Mouse (Mus musculus) forebrain, embryonic 12.5 days (tissue): ENCODE data around the gene Tmx1. TPM values are rescaled to one million over a fixed set of nuclear protein-coding genes. Genes with fewer than 3 reads are reported as not detected.
A peak's percentile ranks its signal among the peaks of the same experiment; 100 is the strongest.

Experiments used
- ATAC-seq: fragments of 200-750 bp; cut with Nextera tagmentation; 2 replicates; pipeline ENCODE4 v1.8.0; 2017; ENCODE audit warnings: moderate TSS enrichment; ENCODE audit not compliant: low FRiP score
- H3K27ac ChIP-seq: fragments of 300-500 bp; sonication (generic); 2 replicates; pipeline ENCODE4 v1.5.1; 2016; ENCODE audit warnings: mild to moderate bottlenecking
- H3K27me3 ChIP-seq: fragments of 300-500 bp; sonication (generic); 2 replicates; pipeline ENCODE4 v1.6.1; 2016; ENCODE audit warnings: mild to moderate bottlenecking
- H3K36me3 ChIP-seq: fragments of 300-500 bp; sonication (generic); replicated peaks from 2 replicates; pipeline ENCODE4 v1.6.1; 2016; ENCODE audit warnings: mild to moderate bottlenecking
- H3K4me1 ChIP-seq: fragments of 300-500 bp; sonication (generic); 2 replicates; pipeline ENCODE4 v1.6.1; 2016
- H3K4me2 ChIP-seq: fragments of 300-500 bp; sonication (generic); 2 replicates; pipeline ENCODE4 v1.6.1; 2016; ENCODE audit warnings: mild to moderate bottlenecking, moderate library complexity
- H3K4me3 ChIP-seq: fragments of 300-500 bp; sonication (generic); replicated peaks from 2 replicates; pipeline ENCODE4 v1.5.1; 2016; ENCODE audit warnings: mild to moderate bottlenecking
- H3K9ac ChIP-seq: fragments of 300-500 bp; sonication (generic); 2 replicates; pipeline ENCODE4 v1.6.1; 2016; ENCODE audit warnings: mild to moderate bottlenecking
- H3K9me3 ChIP-seq: fragments of 300-500 bp; sonication (generic); 2 replicates; pipeline ENCODE4 v1.6.1; 2016
- WGBS: fragments of 180-500 bp; shearing (Covaris S2); methylation state at CpG from one replicate; pipeline ENCODE4 v1.1.7; 2016; 5-methylcytosine and 5-hydroxymethylcytosine counted together
- polyA plus RNA-seq: library from polyadenylated mRNA; unstranded; fragments of >200 nt; fragmentation: Nextera tagmentation; extraction: Ambion mirVana; gene quantifications from 2 replicates; pipeline ENCODE4 v1.2.1, GENCODE M21; 2016

Tmx1 gene
- polyA plus RNA-seq, 1 experiment from 2014 or later: 126 TPM

DNA sequence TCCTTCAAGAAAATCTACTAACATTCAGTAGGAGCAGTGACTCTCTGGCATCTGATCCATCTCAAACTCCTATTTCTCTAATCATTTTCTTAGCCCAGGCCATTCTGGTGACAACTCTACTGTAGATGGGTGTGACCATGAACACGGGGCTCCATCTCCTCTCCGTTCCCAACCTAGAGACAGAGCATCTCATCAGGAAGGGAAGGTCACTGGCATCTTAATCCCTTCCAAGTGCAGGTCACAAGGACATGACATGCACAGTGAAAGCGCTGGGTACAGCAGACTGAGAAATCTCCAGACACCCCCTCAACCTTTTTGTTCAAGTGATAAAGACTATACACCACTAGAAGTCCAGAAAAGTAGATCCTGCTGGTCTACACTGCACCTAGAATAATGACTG lies 1.4 kb upstream of the Tmx1 start:
- Histone ChIP-seq H3K9ac (no peak overlapping the region), H3K4me3 (no peak overlapping the region), H3K36me3 (no peaks in the 10 kb centered on the region), H3K4me1 (peaks cover 17% of the 10 kb centered on the region), H3K27ac (no peak overlapping the region), H3K4me2 (no peak overlapping the region), H3K27me3 (no peaks in the 10 kb centered on the region), H3K9me3 (no peaks in the 10 kb centered on the region)
- 90% methylated on average over 3 of the region's 3 CpGs for WGBS
- no peak for ATAC-seq

DNA sequence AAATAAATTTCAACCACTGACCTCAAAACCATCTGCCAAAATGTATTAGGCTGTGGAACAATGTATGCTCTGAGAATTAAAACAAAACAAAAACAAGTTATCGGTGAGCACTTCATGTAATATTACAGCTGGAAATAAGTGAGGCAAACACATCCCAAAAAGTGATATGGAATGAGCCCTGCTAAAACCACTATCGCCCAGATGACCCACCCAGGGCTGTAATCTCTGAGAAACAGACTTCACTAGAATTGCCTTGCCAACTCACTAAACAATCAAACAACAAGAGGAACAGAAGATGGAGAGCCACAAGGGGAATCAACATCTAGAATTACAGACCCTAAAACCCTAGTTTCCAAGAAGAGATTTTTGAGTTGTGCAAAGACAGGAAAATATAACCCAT lies 752 bp upstream of the Tmx1 start:
- Histone ChIP-seq H3K4me3 (no peak overlapping the region), H3K9me3 (no peaks in the 10 kb centered on the region), H3K36me3 (no peaks in the 10 kb centered on the region), H3K4me2 (peak overlapping the region; percentile 64), H3K27ac (no peak overlapping the region), H3K4me1 (peaks cover 17% of the 10 kb centered on the region), H3K9ac (no peak overlapping the region), H3K27me3 (no peaks in the 10 kb centered on the region)
- WGBS: 88% methylated on average over 2 of the region's 2 CpGs
- no peak for ATAC-seq

DNA sequence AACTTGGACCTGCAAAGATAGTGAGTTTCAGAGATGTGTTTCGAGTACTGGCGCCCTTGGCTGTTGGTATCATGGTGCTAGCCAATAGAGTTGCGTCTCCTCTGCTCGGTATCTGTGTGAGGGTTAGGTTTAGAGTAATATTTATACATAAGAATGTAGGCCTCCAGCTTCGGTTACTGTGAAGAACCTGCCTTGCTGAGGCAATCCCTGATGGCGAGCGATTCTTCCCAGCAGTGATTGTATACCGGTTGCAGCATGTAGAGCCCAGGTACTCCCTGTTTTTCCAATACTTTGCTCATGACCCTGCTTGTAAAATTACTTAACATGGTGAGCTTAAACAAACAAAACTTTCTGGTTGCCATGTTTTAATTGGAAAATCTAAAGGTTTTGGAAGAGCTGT lies 2.3 kb downstream of the Tmx1 start:
- Histone ChIP-seq H3K9ac (no peak overlapping the region), H3K4me1 (peaks cover 17% of the 10 kb centered on the region), H3K4me3 (no peak overlapping the region), H3K4me2 (peak overlapping the region; percentile 52; the same call in 1 of the 2 replicates), H3K27ac (no peak overlapping the region), H3K36me3 (peaks cover 25% of the 10 kb centered on the region), H3K27me3 (no peaks in the 10 kb centered on the region), H3K9me3 (no peaks in the 10 kb centered on the region)
- ATAC-seq: no peak
- WGBS: 96% methylated on average over 8 of the region's 8 CpGs

DNA sequence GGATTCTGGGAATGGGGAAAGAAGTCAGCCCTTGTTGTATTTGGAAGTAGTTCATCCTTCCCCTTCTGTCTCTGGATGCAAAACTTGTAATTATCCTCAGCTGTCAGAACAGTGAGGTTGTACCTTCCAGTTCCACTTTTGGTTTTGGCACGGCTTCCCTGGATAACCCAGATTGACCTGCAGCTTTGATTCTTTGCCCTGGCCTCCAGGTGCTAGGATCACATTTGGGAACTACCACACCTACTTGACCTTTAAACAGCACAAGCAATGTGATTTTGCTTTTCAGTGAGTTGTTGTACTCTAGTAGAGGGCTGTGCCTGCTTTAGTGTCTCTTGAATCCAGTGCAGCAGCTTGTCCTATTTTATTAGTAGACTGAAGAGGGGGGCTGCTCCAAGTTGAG lies 6.7 kb downstream of the Tmx1 start:
- Histone ChIP-seq H3K9me3 (no peaks in the 10 kb centered on the region), H3K27me3 (no peaks in the 10 kb centered on the region), H3K4me1 (peaks cover 8% of the 10 kb centered on the region), H3K9ac (no peak overlapping the region), H3K4me2 (no peak overlapping the region), H3K27ac (no peak overlapping the region), H3K36me3 (peaks cover 54% of the 10 kb centered on the region), H3K4me3 (no peak overlapping the region)
- WGBS: 97% methylated on average over 1 of the region's 1 CpGs
- no peak for ATAC-seq

DNA sequence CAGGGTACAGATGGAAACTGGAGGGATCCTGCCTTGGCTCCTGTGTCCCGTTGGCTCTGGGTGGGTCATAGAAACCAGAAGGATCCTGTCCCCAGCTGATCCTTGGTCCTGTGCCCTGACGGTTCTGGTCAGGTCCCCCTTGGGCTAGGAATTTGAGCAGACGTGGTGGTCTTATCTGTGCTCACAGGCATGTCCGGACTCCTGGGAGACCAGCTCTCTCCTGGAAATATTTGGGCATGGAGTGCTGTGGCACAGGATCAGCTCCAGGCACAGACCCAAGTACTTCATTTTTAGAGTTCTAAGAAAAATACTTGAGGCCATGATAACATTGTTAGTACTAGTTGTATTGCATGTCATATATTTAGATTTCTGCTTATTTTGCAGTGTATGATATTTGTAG lies 11.1 kb downstream of the Tmx1 start:
- no peak for ATAC-seq
- no peaks in the 10 kb centered on the region for H3K4me1 ChIP-seq
- no peaks in the 10 kb centered on the region for H3K9me3 ChIP-seq
- H3K27me3 ChIP-seq: no peaks in the 10 kb centered on the region
- peaks cover 66% of the 10 kb centered on the region for H3K36me3 ChIP-seq
- no peak overlapping the region for H3K27ac ChIP-seq
- no peak overlapping the region for H3K4me2 ChIP-seq
- WGBS: 92% methylated on average over 4 of the region's 4 CpGs
- no peak overlapping the region for H3K4me3 ChIP-seq
- no peak overlapping the region for H3K9ac ChIP-seq

DNA sequence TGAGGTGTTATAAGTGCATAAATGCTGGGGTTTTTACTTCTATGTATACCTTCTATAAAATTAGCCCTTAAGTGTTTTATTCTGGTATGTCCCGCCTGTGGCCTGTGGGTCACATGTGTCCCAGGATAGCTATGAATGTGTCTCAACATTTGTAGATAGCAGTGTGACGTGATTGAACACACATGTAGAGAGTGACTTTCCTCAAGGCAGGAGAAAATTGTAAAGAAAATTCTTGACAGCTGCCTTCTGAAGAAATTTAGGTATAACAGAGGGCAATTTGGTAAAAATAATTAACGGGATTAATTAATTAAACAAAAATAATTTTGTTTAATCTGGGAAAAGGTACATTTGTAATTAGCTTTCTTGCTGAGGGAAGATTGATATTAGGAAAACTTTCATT lies 22.4 kb downstream of the Tmx1 start:
- Histone ChIP-seq H3K9me3 (no peaks in the 10 kb centered on the region), H3K4me1 (no peaks in the 10 kb centered on the region), H3K27ac (no peak overlapping the region), H3K4me3 (no peak overlapping the region), H3K36me3 (no peaks in the 10 kb centered on the region), H3K4me2 (no peak overlapping the region), H3K27me3 (no peaks in the 10 kb centered on the region), H3K9ac (no peak overlapping the region)
- no peak for ATAC-seq
- 82% methylated on average over 3 of the region's 3 CpGs for WGBS

DNA sequence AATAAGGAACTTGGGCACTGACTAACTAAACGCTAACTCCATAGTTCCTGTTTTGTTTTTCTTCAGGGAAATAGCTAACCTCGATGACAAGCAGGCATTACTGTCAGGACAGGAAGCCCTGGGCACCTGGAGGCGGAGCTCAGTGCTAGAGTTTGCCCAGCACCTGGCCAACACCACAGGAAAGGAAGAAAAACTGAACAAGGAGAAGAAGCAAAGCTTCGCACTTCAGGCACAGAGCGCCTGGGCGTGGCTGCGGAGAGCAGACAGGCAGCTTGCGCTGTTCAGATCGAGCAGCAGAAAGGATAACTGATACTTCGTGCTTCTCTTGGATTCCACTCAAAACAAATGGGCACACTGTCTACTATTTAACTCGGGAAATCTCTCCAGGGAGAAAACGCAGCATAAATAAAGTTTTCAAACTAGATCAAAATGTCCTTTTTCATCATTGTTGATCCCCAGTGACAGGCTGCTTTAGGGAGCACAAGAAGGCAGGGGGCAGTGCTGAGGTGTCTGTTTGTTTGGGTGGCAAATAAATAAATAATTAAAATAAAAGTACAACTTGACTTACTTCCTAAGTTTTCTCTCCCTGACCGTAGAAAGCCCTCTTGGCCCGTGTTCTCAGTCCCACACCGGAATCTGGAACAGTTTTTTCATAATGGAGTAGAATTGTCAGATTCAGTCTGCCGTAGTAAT lies 24.1 kb downstream of the Tmx1 start:
- Histone ChIP-seq H3K9ac (no peak overlapping the region), H3K36me3 (no peaks in the 10 kb centered on the region), H3K27me3 (no peaks in the 10 kb centered on the region), H3K4me2 (no peak overlapping the region), H3K4me3 (no peak overlapping the region), H3K4me1 (no peaks in the 10 kb centered on the region), H3K9me3 (no peaks in the 10 kb centered on the region), H3K27ac (no peak overlapping the region)
- 85% methylated on average over 16 of the region's 16 CpGs for WGBS
- no peak for ATAC-seq

DNA sequence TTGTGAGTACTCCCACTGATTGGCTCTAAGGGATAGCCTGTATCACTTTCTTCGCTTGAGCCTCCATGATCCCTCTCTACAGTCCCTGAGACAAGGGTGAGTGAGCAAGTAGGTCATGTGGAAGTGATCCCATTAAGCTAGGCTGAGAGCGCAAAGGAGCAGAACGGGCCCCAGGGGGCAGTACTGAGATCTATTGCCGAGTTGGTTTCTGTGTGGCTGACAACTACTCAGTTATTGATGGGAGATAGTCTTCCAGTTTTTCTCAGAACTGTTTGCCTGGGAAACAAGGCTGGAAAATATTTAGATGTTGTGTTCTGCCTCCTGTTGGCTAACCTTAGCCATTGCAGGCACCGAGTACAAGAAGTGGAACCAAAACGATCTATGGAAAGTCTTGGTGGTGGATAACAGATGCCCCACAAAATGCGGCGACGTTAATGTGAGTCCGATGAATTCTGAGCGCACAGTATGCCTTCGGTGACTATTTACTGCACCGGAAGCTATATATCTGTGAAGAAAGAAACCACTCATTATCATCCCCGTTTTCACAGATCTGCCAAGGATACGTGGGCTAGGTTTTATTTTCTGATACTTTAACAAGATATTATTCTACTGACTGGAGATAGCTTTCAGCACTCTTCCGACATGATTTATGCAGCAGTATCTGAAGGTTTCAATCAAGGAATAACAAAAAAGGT lies 24.8 kb downstream of the Tmx1 start:
- 75% methylated on average over 16 of the region's 16 CpGs for WGBS
- H3K27ac ChIP-seq: no peak overlapping the region
- H3K9ac ChIP-seq: no peak overlapping the region
- H3K27me3 ChIP-seq: no peaks in the 10 kb centered on the region
- no peaks in the 10 kb centered on the region for H3K4me1 ChIP-seq
- no peak overlapping the region for H3K4me3 ChIP-seq
- no peak overlapping the region for H3K4me2 ChIP-seq
- peak; percentile 44; the same call in 1 of the 2 replicates for ATAC-seq
- H3K9me3 ChIP-seq: no peaks in the 10 kb centered on the region
- H3K36me3 ChIP-seq: no peaks in the 10 kb centered on the region

DNA sequence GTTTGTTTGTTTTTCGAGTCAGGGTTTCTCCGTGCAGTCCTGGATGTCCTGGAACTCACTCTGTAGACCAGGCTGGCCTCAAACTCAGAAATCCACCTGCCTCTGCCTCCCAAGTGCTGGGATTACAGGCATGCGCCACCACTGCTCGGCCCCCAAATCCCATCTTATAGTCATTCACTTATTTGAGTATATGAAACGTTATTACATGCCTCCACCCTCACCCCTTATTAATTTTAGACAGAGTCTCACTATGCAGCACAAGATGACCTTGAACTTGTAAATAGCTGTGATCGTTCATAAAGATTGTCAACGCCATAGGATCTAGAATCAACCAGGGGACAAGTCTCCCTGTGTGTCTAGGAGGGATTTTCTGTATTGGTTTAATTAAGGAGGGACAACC lies 33.1 kb downstream of the Tmx1 start:
- Histone ChIP-seq H3K4me2 (no peak overlapping the region), H3K27me3 (no peaks in the 10 kb centered on the region), H3K9me3 (no peaks in the 10 kb centered on the region), H3K4me1 (no peaks in the 10 kb centered on the region), H3K4me3 (no peak overlapping the region), H3K27ac (no peak overlapping the region), H3K9ac (no peak overlapping the region), H3K36me3 (no peaks in the 10 kb centered on the region)
- ATAC-seq: no peak
- WGBS: 90% methylated on average over 7 of the region's 7 CpGs

DNA sequence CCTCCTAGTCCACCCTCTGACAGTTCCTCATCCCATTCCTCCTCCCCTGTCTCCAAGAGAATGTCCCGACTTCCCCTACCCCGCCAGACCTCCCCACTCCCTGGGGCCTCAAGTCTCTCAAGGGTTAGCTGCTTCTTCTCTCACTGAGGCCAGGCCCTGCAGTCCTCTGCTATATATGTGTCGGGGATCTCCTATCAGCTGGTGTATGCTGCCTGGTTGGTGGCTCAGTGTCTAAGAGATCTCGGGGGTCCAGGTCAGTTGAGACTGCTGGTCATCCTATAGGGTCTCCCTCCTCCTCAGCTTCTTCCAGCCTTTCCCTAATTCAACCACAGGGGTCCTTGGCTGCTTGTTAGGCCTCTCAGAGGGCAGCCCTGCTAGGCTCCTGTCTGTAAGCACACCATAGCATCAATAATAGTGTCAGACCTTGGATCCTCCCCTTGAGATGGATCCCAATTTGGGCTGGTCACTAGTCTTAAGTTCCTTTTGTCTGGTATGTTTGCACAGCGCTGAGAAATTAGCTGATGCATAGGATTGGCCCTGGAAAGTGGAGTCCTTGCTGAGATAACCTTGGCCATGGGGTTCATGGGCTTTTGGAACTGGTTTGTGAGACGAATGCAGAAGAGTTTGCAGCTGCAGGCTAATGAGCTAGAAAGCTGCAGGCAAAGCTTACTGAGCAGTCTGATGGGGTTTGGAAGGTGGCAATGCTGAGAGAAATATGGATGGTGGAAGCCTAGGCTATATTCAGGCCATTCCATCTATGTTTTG lies 34.0 kb downstream of the Tmx1 start:
- H3K27ac ChIP-seq: no peak overlapping the region
- no peaks in the 10 kb centered on the region for H3K9me3 ChIP-seq
- H3K36me3 ChIP-seq: no peaks in the 10 kb centered on the region
- no peak overlapping the region for H3K4me2 ChIP-seq
- 83% methylated on average over 6 of the region's 6 CpGs for WGBS
- ATAC-seq: no peak
- H3K27me3 ChIP-seq: no peaks in the 10 kb centered on the region
- no peak overlapping the region for H3K9ac ChIP-seq
- no peaks in the 10 kb centered on the region for H3K4me1 ChIP-seq
- no peak overlapping the region for H3K4me3 ChIP-seq

DNA sequence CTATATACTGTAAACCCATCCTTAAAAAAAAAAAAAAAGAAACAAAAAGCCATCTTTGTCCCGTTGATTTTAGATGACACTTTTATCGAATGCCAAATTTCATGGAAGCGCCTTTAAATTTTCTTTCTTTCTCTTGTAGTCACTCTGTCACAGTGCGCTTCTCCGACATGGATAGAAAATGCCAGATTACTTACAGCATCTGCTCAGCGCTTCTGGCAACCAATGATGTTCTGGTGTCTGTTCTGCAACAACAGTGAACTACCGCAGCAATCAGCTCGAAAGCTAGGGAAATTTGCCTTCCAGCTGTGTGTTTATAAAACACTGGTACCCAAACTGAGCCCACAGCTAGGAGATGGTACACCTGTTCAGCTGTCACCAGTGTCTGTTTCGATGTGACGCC lies 39.5 kb downstream of the Tmx1 start:
- no peak overlapping the region for H3K4me2 ChIP-seq
- H3K4me1 ChIP-seq: peaks cover 9% of the 10 kb centered on the region; the same call in 1 of the 2 replicates
- H3K36me3 ChIP-seq: no peaks in the 10 kb centered on the region
- 95% methylated on average over 10 of the region's 10 CpGs for WGBS
- no peak overlapping the region for H3K27ac ChIP-seq
- H3K27me3 ChIP-seq: no peaks in the 10 kb centered on the region
- no peak overlapping the region for H3K4me3 ChIP-seq
- no peak overlapping the region for H3K9ac ChIP-seq
- no peak for ATAC-seq
- no peaks in the 10 kb centered on the region for H3K9me3 ChIP-seq

DNA sequence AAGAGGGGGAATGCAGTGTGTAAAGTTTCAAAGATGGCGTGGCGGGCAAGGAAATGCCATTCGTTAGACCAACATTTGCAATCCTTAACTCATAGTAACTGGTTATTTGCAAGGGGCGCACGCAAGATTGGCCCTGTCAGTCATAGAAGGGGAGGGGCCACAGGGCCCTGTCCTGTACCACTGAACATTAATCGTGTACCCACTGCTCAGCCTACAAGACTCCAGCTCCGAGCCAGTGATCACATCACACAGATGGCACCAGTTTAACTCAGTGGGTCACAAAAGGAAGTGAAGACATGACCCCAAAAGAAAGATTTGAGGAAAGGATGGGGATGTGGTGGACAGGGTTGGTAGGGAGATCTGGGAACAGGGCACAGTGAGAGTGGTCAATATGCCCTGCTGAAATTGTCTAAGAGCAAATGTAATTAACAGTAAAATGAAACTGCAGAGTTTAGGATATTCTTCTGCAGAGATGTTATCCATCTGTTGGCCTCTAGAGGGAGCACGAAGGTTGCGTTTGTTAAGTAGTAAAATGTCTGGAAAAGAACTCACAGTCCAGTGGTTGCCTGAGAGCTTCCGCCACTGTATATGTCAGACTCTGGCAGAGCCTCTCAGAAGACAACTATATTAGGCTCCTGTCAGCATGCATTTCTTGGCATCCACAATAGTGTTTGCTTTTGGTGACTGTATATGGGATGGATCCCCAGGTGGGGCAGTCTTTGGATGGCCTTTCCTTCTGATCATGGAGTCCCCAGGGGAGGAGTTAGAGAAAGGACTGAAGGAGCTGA lies 41.8 kb downstream of the Tmx1 start:
- H3K36me3 ChIP-seq: no peaks in the 10 kb centered on the region
- no peak overlapping the region for H3K4me3 ChIP-seq
- 61% methylated on average over 10 of the region's 10 CpGs for WGBS
- H3K4me2 ChIP-seq: no peak overlapping the region
- H3K9me3 ChIP-seq: no peaks in the 10 kb centered on the region
- no peak overlapping the region for H3K9ac ChIP-seq
- no peak overlapping the region for H3K27ac ChIP-seq
- peaks cover 10% of the 10 kb centered on the region; the same call in 1 of the 2 replicates for H3K4me1 ChIP-seq
- no peaks in the 10 kb centered on the region for H3K27me3 ChIP-seq
- ATAC-seq: peak; percentile 67; the same call in 1 of the 2 replicates
